Mouse (Mus musculus) hindbrain, embryonic 16.5 days (tissue): ENCODE measurements around the gene Txnrd3. TPM values are rescaled to one million over a fixed set of nuclear protein-coding genes. Genes with fewer than 3 reads are reported as not detected.

Experiments used
- ATAC-seq: fragments of 200-750 bp; cut with Nextera tagmentation; 2 replicates; pipeline ENCODE4 v1.8.0; 2017; ENCODE audit warnings: moderate TSS enrichment, moderate library complexity
- H3K27ac ChIP-seq: fragments of 300-500 bp; sonication (generic); 2 replicates; pipeline ENCODE4 v1.5.1; 2014; ENCODE audit warnings: low read depth, mild to moderate bottlenecking, control low read depth, low read length, moderate library complexity
- H3K27me3 ChIP-seq: fragments of 300-500 bp; sonication (generic); replicated peaks from 2 replicates; pipeline ENCODE4 v1.6.1; 2014; ENCODE audit warnings: low read length; ENCODE audit not compliant: control insufficient read depth, insufficient read depth
- H3K36me3 ChIP-seq: fragments of 300-500 bp; sonication (generic); 2 replicates; pipeline ENCODE4 v1.6.1; 2014; ENCODE audit warnings: mild to moderate bottlenecking, low read length, moderate library complexity, mixed read lengths; ENCODE audit not compliant: control insufficient read depth, insufficient read depth
- H3K4me1 ChIP-seq: fragments of 300-500 bp; sonication (generic); 2 replicates; pipeline ENCODE4 v1.6.1; 2014; ENCODE audit warnings: low read depth, low read length; ENCODE audit not compliant: control insufficient read depth, insufficient read depth
- H3K4me2 ChIP-seq: fragments of 300-500 bp; sonication (generic); 2 replicates; pipeline ENCODE4 v1.6.1; 2014; ENCODE audit warnings: mild to moderate bottlenecking, low read length, control low read depth, moderate library complexity
- H3K4me3 ChIP-seq: fragments of 300-500 bp; sonication (generic); 2 replicates; pipeline ENCODE4 v1.5.1; 2014; ENCODE audit warnings: mild to moderate bottlenecking, low read length, control low read depth, moderate library complexity
- H3K9ac ChIP-seq: fragments of 300-500 bp; sonication (generic); 2 replicates; pipeline ENCODE4 v1.6.1; 2014; ENCODE audit warnings: low read depth, mild to moderate bottlenecking, control low read depth, low read length, moderate library complexity
- H3K9me3 ChIP-seq: fragments of 300-500 bp; sonication (generic); 2 replicates; pipeline ENCODE4 v1.6.1; 2014; ENCODE audit warnings: mild to moderate bottlenecking, low read length, moderate library complexity; ENCODE audit not compliant: control insufficient read depth
- WGBS: fragments of 180-500 bp; shearing (Covaris S2); extraction: QIAGEN DNeasy Blood & Tissue Kit; methylation state at CpG from one replicate; pipeline ENCODE4 v1.1.7; 2014; 5-methylcytosine and 5-hydroxymethylcytosine counted together
- polyA plus RNA-seq: library from polyadenylated mRNA; unstranded; fragments of >200 nt; fragmentation: Nextera tagmentation; extraction: Ambion mirVana; gene quantifications from 2 replicates; pipeline ENCODE4 v1.2.1, GENCODE M21; 2015

The Txnrd3 gene
- polyA plus RNA-seq, 1 experiment from 2014 or later, result 15.0 TPM

- Histone ChIP-seq H3K9ac (no peak overlapping the region), H3K4me3 (no peak overlapping the region), H3K36me3 (no peaks in the 10 kb centered on the region), H3K9me3 (no peaks in the 10 kb centered on the region), H3K27ac (peak overlapping the region; percentile 69), H3K4me1 (peaks cover 15% of the 10 kb centered on the region), H3K4me2 (no peak overlapping the region), H3K27me3 (no peaks in the 10 kb centered on the region)
- ATAC-seq, result no peak
- 62% methylated on average over 7 of the region's 7 CpGs for WGBS
Observed at GRCm38 (mm10) chr6:89614596-89615372, 29.0 kb upstream of the Txnrd3 start.

- no peaks in the 10 kb centered on the region for H3K27me3 ChIP-seq
- H3K36me3 ChIP-seq, result no peaks in the 10 kb centered on the region
- H3K9ac ChIP-seq, result no peak overlapping the region
- no peak overlapping the region for H3K27ac ChIP-seq
- H3K4me3 ChIP-seq, result no peak overlapping the region
- no peak overlapping the region for H3K4me2 ChIP-seq
- no peak for ATAC-seq
- no peaks in the 10 kb centered on the region for H3K9me3 ChIP-seq
- H3K4me1 ChIP-seq, result peaks cover 15% of the 10 kb centered on the region
- WGBS, result 17% methylated on average over 7 of the region's 7 CpGs
Observed at GRCm38 (mm10) chr6:89615373-89615755, 28.4 kb upstream of the Txnrd3 start.

DNA sequence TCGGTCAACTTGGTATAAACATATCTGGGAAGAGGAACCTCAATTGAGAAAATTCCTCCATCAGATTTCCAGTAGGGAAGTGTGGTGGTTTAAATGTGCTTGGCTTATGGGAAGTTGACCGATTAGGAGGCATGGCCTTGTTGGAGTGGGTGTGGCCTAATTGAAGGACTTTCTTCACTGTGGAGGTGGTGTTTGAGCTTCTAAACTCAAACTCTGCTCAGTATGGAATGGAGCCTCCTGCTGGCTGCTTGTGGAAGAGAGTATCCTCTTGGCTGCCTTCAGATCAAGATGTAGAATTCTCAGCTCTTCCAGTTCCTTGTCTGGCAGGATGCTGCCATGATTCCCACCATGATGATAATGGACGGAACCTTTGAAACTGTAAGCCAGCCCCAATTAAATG lies 21.1 kb upstream of the Txnrd3 start:
- Histone ChIP-seq H3K4me2 (no peak overlapping the region), H3K36me3 (no peaks in the 10 kb centered on the region), H3K4me1 (no peaks in the 10 kb centered on the region), H3K27ac (no peak overlapping the region), H3K27me3 (no peaks in the 10 kb centered on the region), H3K4me3 (no peak overlapping the region), H3K9me3 (no peaks in the 10 kb centered on the region; the same call in 1 of the 2 replicates), H3K9ac (no peak overlapping the region)
- no peak for ATAC-seq
- WGBS, result 90% methylated on average over 3 of the region's 3 CpGs

GRCm38 (mm10) chr6:89628045-89628785 lies 15.6 kb upstream of the Txnrd3 start:
- WGBS, result 60% methylated on average over 8 of the region's 8 CpGs
- H3K27ac ChIP-seq, result no peak overlapping the region
- H3K27me3 ChIP-seq, result no peaks in the 10 kb centered on the region; the same call in 1 of the 2 replicates
- no peak overlapping the region for H3K9ac ChIP-seq
- no peak for ATAC-seq
- H3K4me3 ChIP-seq, result no peak overlapping the region
- H3K4me2 ChIP-seq, result no peak overlapping the region
- no peaks in the 10 kb centered on the region for H3K36me3 ChIP-seq
- no peaks in the 10 kb centered on the region for H3K9me3 ChIP-seq
- peaks cover 2% of the 10 kb centered on the region; the same call in 1 of the 2 replicates for H3K4me1 ChIP-seq

DNA sequence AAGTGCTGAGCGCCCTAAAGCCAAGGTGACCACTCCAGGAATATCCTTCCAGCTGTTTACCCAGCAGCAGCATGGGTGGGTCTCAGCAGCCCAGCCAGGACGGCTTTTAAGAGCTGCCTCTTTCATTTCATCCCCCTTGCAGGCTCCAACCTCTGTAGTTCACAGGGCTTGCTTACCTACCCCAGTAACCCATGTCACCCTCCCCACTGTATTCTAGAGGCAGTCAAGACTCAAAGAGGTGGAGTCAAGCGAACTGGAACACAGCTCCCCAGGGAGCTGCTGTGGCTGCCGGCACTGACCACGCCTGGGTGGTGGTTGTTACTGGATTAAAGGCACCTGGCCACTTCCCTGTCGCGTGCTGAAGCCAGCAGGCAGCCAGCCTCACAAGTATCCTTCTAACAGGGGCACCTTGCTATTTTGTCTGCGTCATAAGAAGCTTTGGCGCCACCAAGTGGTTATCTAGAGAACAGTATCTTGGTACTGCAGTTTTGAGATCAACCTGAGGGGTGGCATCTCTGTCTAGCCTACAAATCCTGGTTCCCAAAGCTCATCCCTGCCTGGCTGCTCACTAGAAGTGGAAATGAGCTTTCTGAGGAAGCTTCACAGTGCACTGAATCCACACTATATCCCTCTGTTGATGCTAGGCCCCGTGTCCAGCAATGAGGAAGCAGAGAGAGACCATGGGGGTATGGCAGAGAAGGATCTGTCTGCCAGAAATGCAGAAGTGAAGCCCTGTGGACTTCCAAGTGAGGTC lies 11.8 kb upstream of the Txnrd3 start:
- no peaks in the 10 kb centered on the region for H3K36me3 ChIP-seq
- peaks cover 2% of the 10 kb centered on the region; the same call in 1 of the 2 replicates for H3K4me1 ChIP-seq
- peak; percentile 80 for ATAC-seq
- no peak overlapping the region for H3K4me3 ChIP-seq
- H3K27me3 ChIP-seq, result no peaks in the 10 kb centered on the region; the same call in 1 of the 2 replicates
- peak overlapping the region; percentile 45 for H3K4me2 ChIP-seq
- H3K27ac ChIP-seq, result no peak overlapping the region
- H3K9ac ChIP-seq, result peak overlapping the region; percentile 38; the same call in 1 of the 2 replicates
- no peaks in the 10 kb centered on the region for H3K9me3 ChIP-seq
- WGBS, result 14% methylated on average over 10 of the region's 10 CpGs

- H3K4me2 ChIP-seq, result no peak overlapping the region
- no peak overlapping the region for H3K9ac ChIP-seq
- H3K27me3 ChIP-seq, result no peaks in the 10 kb centered on the region; the same call in 1 of the 2 replicates
- no peak overlapping the region for H3K27ac ChIP-seq
- H3K36me3 ChIP-seq, result no peaks in the 10 kb centered on the region
- H3K9me3 ChIP-seq, result no peaks in the 10 kb centered on the region
- no peak overlapping the region for H3K4me3 ChIP-seq
- H3K4me1 ChIP-seq, result peaks cover 2% of the 10 kb centered on the region; the same call in 1 of the 2 replicates
- WGBS, result 43% methylated on average over 7 of the region's 7 CpGs
- peak; percentile 16; the same call in 1 of the 2 replicates for ATAC-seq
Observed at GRCm38 (mm10) chr6:89633115-89633514, 10.7 kb upstream of the Txnrd3 start.

GRCm38 (mm10) chr6:89634400-89634799 lies 9.4 kb upstream of the Txnrd3 start:
- H3K4me3 ChIP-seq, result no peak overlapping the region
- no peak overlapping the region for H3K27ac ChIP-seq
- no peaks in the 10 kb centered on the region for H3K9me3 ChIP-seq
- no peaks in the 10 kb centered on the region for H3K36me3 ChIP-seq
- WGBS, result 47% methylated on average over 8 of the region's 8 CpGs
- no peaks in the 10 kb centered on the region; the same call in 1 of the 2 replicates for H3K27me3 ChIP-seq
- no peak overlapping the region for H3K9ac ChIP-seq
- H3K4me2 ChIP-seq, result no peak overlapping the region
- peaks cover 2% of the 10 kb centered on the region; the same call in 1 of the 2 replicates for H3K4me1 ChIP-seq
- ATAC-seq, result no peak

- WGBS, result 82% methylated on average over 4 of the region's 4 CpGs
- Histone ChIP-seq H3K4me2 (no peak overlapping the region), H3K4me3 (no peak overlapping the region), H3K27ac (no peak overlapping the region), H3K27me3 (no peaks in the 10 kb centered on the region), H3K9ac (no peak overlapping the region), H3K4me1 (no peaks in the 10 kb centered on the region), H3K9me3 (no peaks in the 10 kb centered on the region), H3K36me3 (no peaks in the 10 kb centered on the region)
- no peak for ATAC-seq
Observed at GRCm38 (mm10) chr6:89637977-89638376, 5.8 kb upstream of the Txnrd3 start.
